Mouse (Mus musculus) sigmoid colon, adult 10 weeks (tissue): ENCODE data around the gene Zp2. TPM values are rescaled to one million over a fixed set of nuclear protein-coding genes. Genes with fewer than 3 reads are reported as not detected.

Experiments
- polyA plus RNA-seq: library from polyadenylated mRNA; stranded (reverse); fragments of 350-450 nt; fragmentation: Illumina TruSeq; extraction: RNeasy Lipid Tissue Mini Kit (QIAGEN cat#74804); gene quantifications from one replicate; pipeline ENCODE4 v1.2.3, GENCODE M21; 2014; ENCODE audit warnings: low read depth, low replicate concordance

Gene Zp2
- polyA plus RNA-seq: 1.9 TPM

DNA sequence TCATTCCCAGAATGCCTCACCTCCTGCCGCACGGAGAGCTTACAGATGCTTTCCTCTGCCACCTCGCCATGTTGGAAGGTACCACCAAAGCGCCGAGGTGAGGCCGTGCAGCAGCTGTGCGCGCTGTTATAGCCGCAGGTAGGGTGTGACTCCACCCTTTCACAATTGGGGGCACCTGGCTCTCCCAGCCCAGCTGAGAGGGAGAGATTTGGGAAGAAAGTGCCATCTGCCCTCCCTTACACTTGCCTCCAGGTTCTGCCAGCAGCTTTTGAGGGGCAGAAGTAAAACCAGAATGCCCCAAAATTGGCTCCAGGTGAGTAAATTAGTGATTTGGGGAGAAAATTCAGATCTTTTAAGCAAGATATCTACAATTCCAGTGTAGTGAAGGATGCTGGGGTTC, at the start of gene Zp2:
Zp2 (minus strand) TSS at position 101 of the 400 bp plus-strand sequence.

DNA sequence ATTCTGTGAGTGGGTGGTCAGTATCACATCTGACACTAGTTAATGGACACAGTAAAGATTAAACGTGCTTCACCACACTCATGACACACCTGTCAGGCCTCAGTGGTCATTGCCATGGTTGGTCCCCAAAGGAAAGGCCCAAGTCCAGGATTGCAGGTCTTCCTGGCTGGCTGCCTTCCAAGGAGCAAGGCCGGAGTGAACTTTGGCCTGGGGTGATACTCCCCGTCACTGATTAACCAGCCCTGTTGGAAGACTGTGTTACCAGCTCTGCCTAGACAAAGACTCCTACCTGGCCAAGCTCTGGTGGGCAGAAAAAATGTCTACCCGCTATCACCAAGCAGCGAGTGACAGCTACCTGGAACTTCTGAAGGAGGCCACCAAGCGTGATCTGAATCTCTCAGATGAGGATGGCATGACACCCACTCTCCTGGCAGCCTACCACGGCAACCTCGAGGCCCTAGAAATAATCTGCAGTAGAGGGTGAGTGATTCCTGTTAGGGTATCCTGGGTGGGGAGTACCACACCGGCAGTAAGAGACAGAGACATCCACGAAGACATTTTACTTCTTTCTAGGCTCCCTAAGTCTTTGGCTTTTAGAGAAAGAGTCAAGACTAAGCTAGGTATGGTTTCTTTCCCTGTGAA, 28.6 kb upstream of the Zp2 start, which contains the start of gene Anks4b:
Anks4b (plus strand) TSS at position 256 of the 642 bp plus-strand sequence.

DNA sequence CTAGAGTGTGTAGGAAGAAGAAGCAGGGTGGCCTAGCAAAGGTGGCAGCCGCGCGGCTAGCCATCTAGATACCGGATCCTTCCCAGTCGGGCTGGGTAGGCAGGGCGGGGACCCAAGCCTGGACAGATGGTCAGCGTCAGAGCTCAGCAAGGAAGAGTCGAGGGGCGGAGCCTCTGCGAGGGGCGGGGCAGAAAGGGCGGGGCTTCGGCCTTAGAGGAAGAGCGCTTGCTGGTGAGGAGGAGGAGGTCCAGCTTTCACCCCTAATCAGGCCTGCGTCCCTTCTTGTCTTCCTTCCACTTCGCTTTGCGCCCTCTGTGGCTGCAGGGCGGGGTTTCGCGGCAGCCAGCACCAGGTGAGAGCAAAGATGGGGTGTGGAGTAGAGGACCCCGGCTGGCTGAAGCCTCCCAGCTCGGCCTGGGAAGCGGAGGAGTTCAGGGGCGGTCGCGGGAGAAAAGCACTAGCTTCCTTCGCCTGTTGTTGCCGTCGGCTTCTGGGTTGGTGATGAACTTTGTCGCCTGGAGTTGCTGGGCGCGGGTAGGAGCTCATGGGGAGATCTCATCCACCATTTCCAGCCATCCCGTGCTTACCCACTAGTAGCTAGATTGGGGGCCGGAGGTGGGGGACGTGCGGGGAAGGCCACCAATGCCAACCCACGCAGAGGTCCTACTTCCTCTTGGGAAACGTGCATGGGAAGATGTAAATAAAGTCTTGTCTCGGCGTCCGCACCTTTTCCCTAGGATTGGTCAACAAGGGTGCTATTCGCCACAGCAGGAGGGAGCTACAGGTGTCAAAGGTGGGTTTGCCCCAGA, 42.7 kb downstream of the Zp2 start, which contains the start of gene Tmem159:
Tmem159 (plus strand) TSS at position 190 of the 809 bp plus-strand sequence.

DNA sequence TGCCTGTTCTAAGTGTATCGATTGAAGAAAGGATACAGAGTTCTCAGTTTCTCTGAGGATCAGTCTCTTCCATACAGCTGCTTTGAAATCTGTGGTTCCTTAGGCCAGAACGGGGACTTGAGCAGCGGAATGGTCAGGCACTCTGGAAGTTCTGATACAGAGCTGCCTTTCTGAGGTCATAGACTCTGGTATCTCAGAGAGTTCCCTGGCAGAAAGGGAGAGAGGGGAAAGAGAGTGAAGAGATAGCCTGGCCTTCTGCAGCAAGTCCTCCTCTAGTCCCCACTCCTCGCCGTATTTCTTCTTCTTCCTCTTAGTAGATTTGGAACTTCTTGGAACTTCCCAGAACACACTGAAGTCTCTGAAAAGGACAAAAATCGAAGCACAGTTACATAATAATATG, 49.9 kb downstream of the Zp2 start, which contains the start of gene Dnah3:
Dnah3 (minus strand) TSS at position 101 of the 400 bp plus-strand sequence.

Other genes starting within 250 kb of the Zp2 start
- 11.9 TPM for gene Lyrm1, start 249.4 kb downstream of the Zp2 start, polyA plus RNA-seq
- 15.0 TPM for gene Dcun1d3, start 249.0 kb downstream of the Zp2 start, polyA plus RNA-seq
- gene Dnah3, start 50.0 kb downstream of the Zp2 start, polyA plus RNA-seq: not detected
- gene Tmem159, start 42.9 kb downstream of the Zp2 start, polyA plus RNA-seq: 43.0 TPM
- gene Anks4b, start 28.6 kb upstream of the Zp2 start, polyA plus RNA-seq: 125 TPM
- 1.0 TPM for gene Crym, start 56.8 kb upstream of the Zp2 start, polyA plus RNA-seq
- gene Abca14, start 58.7 kb upstream of the Zp2 start, polyA plus RNA-seq: 1.1 TPM
- gene Abca15, start 183.4 kb upstream of the Zp2 start, polyA plus RNA-seq: 0.22 TPM